Mouse (Mus musculus): ENCODE measurements at regions not wholly inside any gene's neighbourhood (a gene's known extent, or its start where the extent isn't known, plus 50 kb on each side); places are given as distances from the start of the nearest gene placed in this dataset.

- no peak for ATAC-seq
- H3K36me3 ChIP-seq (ENCODE audit: control insufficient read depth, insufficient read depth), result no peaks in the 10 kb centered on the region
- H3K4me2 ChIP-seq (ENCODE audit: low read length), result no peak overlapping the region
- no peak overlapping the region for H3K9ac ChIP-seq (replicated peaks; ENCODE audit: low read depth, low read length)
- H3K9me3 ChIP-seq (ENCODE audit: control insufficient read depth, low read length), result no peaks in the 10 kb centered on the region
- H3K4me3 ChIP-seq (replicated peaks; ENCODE audit: low read length), result no peak overlapping the region
- H3K27ac ChIP-seq (ENCODE audit: low read length), result no peak overlapping the region
- H3K27me3 ChIP-seq (replicated peaks; ENCODE audit: control insufficient read depth, insufficient read depth, low read length), result no peaks in the 10 kb centered on the region
- no peaks in the 10 kb centered on the region for H3K4me1 ChIP-seq (replicated peaks; ENCODE audit: control insufficient read depth, insufficient read depth, low read length)
These were observed 415.9 kb upstream of the Rarb start for GRCm38 (mm10) chr14:17234898-17235297.

- WGBS, result 98% methylated on average over 2 of the region's 2 CpGs
- no peaks in the 10 kb centered on the region for H3K27me3 ChIP-seq (replicated peaks; ENCODE audit: control insufficient read depth, insufficient read depth, low read length)
- H3K9me3 ChIP-seq (ENCODE audit: control insufficient read depth, low read length), result no peaks in the 10 kb centered on the region
- H3K4me2 ChIP-seq (ENCODE audit: low read length), result no peak overlapping the region
- H3K4me1 ChIP-seq (replicated peaks; ENCODE audit: control insufficient read depth, insufficient read depth, low read length), result no peaks in the 10 kb centered on the region
- H3K36me3 ChIP-seq (ENCODE audit: control insufficient read depth, insufficient read depth), result no peaks in the 10 kb centered on the region
- no peak for ATAC-seq
- no peak overlapping the region for H3K4me3 ChIP-seq (replicated peaks; ENCODE audit: low read length)
- H3K9ac ChIP-seq (replicated peaks; ENCODE audit: low read depth, low read length), result no peak overlapping the region
- H3K27ac ChIP-seq (ENCODE audit: low read length), result no peak overlapping the region
These were observed 392.5 kb upstream of the Rarb start for GRCm38 (mm10) chr14:17211502-17211901.

GRCm38 (mm10) chr14:17205691-17206090 is 386.7 kb upstream of the Rarb start:
- Histone ChIP-seq H3K27me3 (replicated peaks; ENCODE audit: control insufficient read depth, insufficient read depth, low read length) (no peaks in the 10 kb centered on the region), H3K4me1 (replicated peaks; ENCODE audit: control insufficient read depth, insufficient read depth, low read length) (no peaks in the 10 kb centered on the region), H3K9me3 (ENCODE audit: control insufficient read depth, low read length) (no peaks in the 10 kb centered on the region; the same call in 1 of the 2 replicates), H3K9ac (replicated peaks; ENCODE audit: low read depth, low read length) (no peak overlapping the region), H3K27ac (ENCODE audit: low read length) (no peak overlapping the region), H3K4me3 (replicated peaks; ENCODE audit: low read length) (no peak overlapping the region), H3K36me3 (ENCODE audit: control insufficient read depth, insufficient read depth) (no peaks in the 10 kb centered on the region), H3K4me2 (ENCODE audit: low read length) (no peak overlapping the region)
- no peak for ATAC-seq
- WGBS, result 82% methylated on average over 1 of the region's 1 CpGs

- no peak for ATAC-seq
- no peaks in the 10 kb centered on the region for H3K36me3 ChIP-seq (ENCODE audit: control insufficient read depth, insufficient read depth)
- H3K27me3 ChIP-seq (replicated peaks; ENCODE audit: control insufficient read depth, insufficient read depth, low read length), result no peaks in the 10 kb centered on the region
- H3K9ac ChIP-seq (replicated peaks; ENCODE audit: low read depth, low read length), result no peak overlapping the region
- H3K4me1 ChIP-seq (replicated peaks; ENCODE audit: control insufficient read depth, insufficient read depth, low read length), result no peaks in the 10 kb centered on the region
- no peak overlapping the region for H3K4me2 ChIP-seq (ENCODE audit: low read length)
- H3K9me3 ChIP-seq (ENCODE audit: control insufficient read depth, low read length), result no peaks in the 10 kb centered on the region; the same call in 1 of the 2 replicates
- H3K27ac ChIP-seq (ENCODE audit: low read length), result no peak overlapping the region
- H3K4me3 ChIP-seq (replicated peaks; ENCODE audit: low read length), result no peak overlapping the region
- 28% methylated on average over 1 of the region's 1 CpGs for WGBS
These were observed 384.5 kb upstream of the Rarb start for GRCm38 (mm10) chr14:17203251-17204015.

GRCm38 (mm10) chr14:17192953-17193352 is 374.0 kb upstream of the Rarb start:
- 60% methylated on average over 2 of the region's 2 CpGs for WGBS
- Histone ChIP-seq H3K9ac (replicated peaks; ENCODE audit: low read depth, low read length) (no peak overlapping the region), H3K27ac (ENCODE audit: low read length) (no peak overlapping the region), H3K27me3 (replicated peaks; ENCODE audit: control insufficient read depth, insufficient read depth, low read length) (no peaks in the 10 kb centered on the region), H3K9me3 (ENCODE audit: control insufficient read depth, low read length) (no peaks in the 10 kb centered on the region), H3K4me1 (replicated peaks; ENCODE audit: control insufficient read depth, insufficient read depth, low read length) (no peaks in the 10 kb centered on the region), H3K4me2 (ENCODE audit: low read length) (no peak overlapping the region), H3K36me3 (ENCODE audit: control insufficient read depth, insufficient read depth) (no peaks in the 10 kb centered on the region), H3K4me3 (replicated peaks; ENCODE audit: low read length) (no peak overlapping the region)
- ATAC-seq, result no peak

- peaks cover 8% of the 10 kb centered on the region for H3K4me1 ChIP-seq (replicated peaks; ENCODE audit: control insufficient read depth, insufficient read depth, low read length)
- no peak for ATAC-seq
- no peak overlapping the region for H3K27ac ChIP-seq (ENCODE audit: low read length)
- H3K9me3 ChIP-seq (ENCODE audit: control insufficient read depth, low read length), result no peaks in the 10 kb centered on the region
- peak overlapping the region; percentile 73 for H3K4me2 ChIP-seq (ENCODE audit: low read length)
- peaks cover 5% of the 10 kb centered on the region; the same call in 1 of the 2 replicates for H3K27me3 ChIP-seq (replicated peaks; ENCODE audit: control insufficient read depth, insufficient read depth, low read length)
- no peak overlapping the region for H3K9ac ChIP-seq (replicated peaks; ENCODE audit: low read depth, low read length)
- 32% methylated on average over 7 of the region's 7 CpGs for WGBS
- no peaks in the 10 kb centered on the region for H3K36me3 ChIP-seq (ENCODE audit: control insufficient read depth, insufficient read depth)
- peak overlapping the region; percentile 50 for H3K4me3 ChIP-seq (replicated peaks; ENCODE audit: low read length)
These were observed 354.3 kb upstream of the Rarb start for GRCm38 (mm10) chr14:17173218-17173617.

- Histone ChIP-seq H3K27me3 (replicated peaks; ENCODE audit: control insufficient read depth, insufficient read depth, low read length) (peaks cover 5% of the 10 kb centered on the region; the same call in 1 of the 2 replicates), H3K4me1 (replicated peaks; ENCODE audit: control insufficient read depth, insufficient read depth, low read length) (peaks cover 8% of the 10 kb centered on the region), H3K4me2 (ENCODE audit: low read length) (peak overlapping the region; percentile 73), H3K9me3 (ENCODE audit: control insufficient read depth, low read length) (no peaks in the 10 kb centered on the region), H3K4me3 (replicated peaks; ENCODE audit: low read length) (peak overlapping the region; percentile 50), H3K9ac (replicated peaks; ENCODE audit: low read depth, low read length) (peak overlapping the region; percentile 60), H3K36me3 (ENCODE audit: control insufficient read depth, insufficient read depth) (no peaks in the 10 kb centered on the region), H3K27ac (ENCODE audit: low read length) (no peak overlapping the region)
- WGBS, result under 1% methylated on average over 35 of the region's 35 CpGs
- ATAC-seq, result peak; percentile 93
These were observed 353.6 kb upstream of the Rarb start for GRCm38 (mm10) chr14:17172330-17173110.

GRCm38 (mm10) chr14:17171896-17172295 is 352.9 kb upstream of the Rarb start:
- Histone ChIP-seq H3K27ac (ENCODE audit: low read length) (no peak overlapping the region), H3K36me3 (ENCODE audit: control insufficient read depth, insufficient read depth) (no peaks in the 10 kb centered on the region), H3K4me3 (replicated peaks; ENCODE audit: low read length) (peak overlapping the region; percentile 50), H3K9ac (replicated peaks; ENCODE audit: low read depth, low read length) (peak overlapping the region; percentile 60; the same call in 1 of the 2 replicates), H3K27me3 (replicated peaks; ENCODE audit: control insufficient read depth, insufficient read depth, low read length) (peaks cover 5% of the 10 kb centered on the region; the same call in 1 of the 2 replicates), H3K9me3 (ENCODE audit: control insufficient read depth, low read length) (no peaks in the 10 kb centered on the region), H3K4me2 (ENCODE audit: low read length) (peak overlapping the region; percentile 73), H3K4me1 (replicated peaks; ENCODE audit: control insufficient read depth, insufficient read depth, low read length) (peaks cover 8% of the 10 kb centered on the region)
- 34% methylated on average over 5 of the region's 5 CpGs for WGBS
- 0 out of 2 replicates have a peak, but pooled peaks have one; percentile 12 for ATAC-seq

- no peak overlapping the region for H3K27ac ChIP-seq (ENCODE audit: low read length)
- 74% methylated on average over 4 of the region's 4 CpGs for WGBS
- H3K27me3 ChIP-seq (replicated peaks; ENCODE audit: control insufficient read depth, insufficient read depth, low read length), result no peaks in the 10 kb centered on the region
- H3K4me2 ChIP-seq (ENCODE audit: low read length), result no peak overlapping the region
- H3K4me3 ChIP-seq (replicated peaks; ENCODE audit: low read length), result no peak overlapping the region
- no peaks in the 10 kb centered on the region for H3K9me3 ChIP-seq (ENCODE audit: control insufficient read depth, low read length)
- no peak overlapping the region for H3K9ac ChIP-seq (replicated peaks; ENCODE audit: low read depth, low read length)
- ATAC-seq, result no peak
- no peaks in the 10 kb centered on the region for H3K36me3 ChIP-seq (ENCODE audit: control insufficient read depth, insufficient read depth)
- no peaks in the 10 kb centered on the region for H3K4me1 ChIP-seq (replicated peaks; ENCODE audit: control insufficient read depth, insufficient read depth, low read length)
These were observed 339.4 kb upstream of the Rarb start for GRCm38 (mm10) chr14:17158324-17158723.
